Mouse (Mus musculus): ENCODE results near the gene D17Wsu92e. TPM values are rescaled to one million over a fixed set of nuclear protein-coding genes. Genes with fewer than 3 reads are reported as not detected.

Gene D17Wsu92e
- 6.2 TPM for polyA plus RNA-seq (2017; shearing (Covaris generic))

GRCm38 (mm10) chr17:27820568-27821406 lies at the start of gene D17Wsu92e:
D17Wsu92e (minus strand) TSS chr17:27820648.

GRCm38 (mm10) chr17:27856265-27856797 lies 35.9 kb upstream of the D17Wsu92e start, which contains the start of gene Uhrf1bp1:
Uhrf1bp1 (plus strand) TSS chr17:27856441.

GRCm38 (mm10) chr17:27837850-27838249 lies 17.4 kb upstream of the D17Wsu92e start, which contains the start of gene Snrpc:
Snrpc (plus strand) TSS chr17:27838150.

GRCm38 (mm10) chr17:27728770-27729169 lies 91.7 kb downstream of the D17Wsu92e start, which contains the start of gene Spdef:
Spdef (minus strand) TSS chr17:27728955.

Other genes with a start within 250 kb of the D17Wsu92e start
- gene Nudt3, start 197.2 kb downstream of the D17Wsu92e start, polyA plus RNA-seq (2017; shearing (Covaris generic)) = 9.5 TPM
- gene RPS10-NUDT3, start 185.4 kb downstream of the D17Wsu92e start, polyA plus RNA-seq (2017; shearing (Covaris generic)) = not detected
- 1,649 TPM for gene Rps10, start 184.0 kb downstream of the D17Wsu92e start, polyA plus RNA-seq (2017; shearing (Covaris generic))
- gene Pacsin1, start 165.1 kb downstream of the D17Wsu92e start, polyA plus RNA-seq (2017; shearing (Covaris generic)) = 44.4 TPM
- gene Spdef, start 91.7 kb downstream of the D17Wsu92e start, polyA plus RNA-seq (2017; shearing (Covaris generic)) = not detected
- gene Snrpc, start 17.5 kb upstream of the D17Wsu92e start, polyA plus RNA-seq (2017; shearing (Covaris generic)) = 224 TPM
- gene Uhrf1bp1, start 35.8 kb upstream of the D17Wsu92e start, polyA plus RNA-seq (2017; shearing (Covaris generic)) = 1.0 TPM
- 5.0 TPM for gene Anks1, start 88.7 kb upstream of the D17Wsu92e start, polyA plus RNA-seq (2017; shearing (Covaris generic))
- 52.3 TPM for gene Taf11, start 89.2 kb upstream of the D17Wsu92e start, polyA plus RNA-seq (2017; shearing (Covaris generic))